Mouse (Mus musculus) frontal cortex, postnatal 25 days (tissue): ENCODE measurements around the gene Mknk2.
A peak's percentile ranks its signal among the peaks of the same experiment; 100 is the strongest.

Experiments
- DNase-seq, 2 experiments: peaks; one replicate each; pipeline ENCODE4 v3.0.0; 2022; ENCODE audit warnings: low spot score in 2 of 2

Mknk2 gene

GRCm38 (mm10) chr10:80692249-80693165 is 14.6 kb upstream of the Mknk2 start:
- no peak for DNase-seq

- DNase-seq, result no peak
Observed at GRCm38 (mm10) chr10:80687850-80688249, 9.9 kb upstream of the Mknk2 start.

- no peak for DNase-seq
Observed at GRCm38 (mm10) chr10:80686617-80687016, 8.7 kb upstream of the Mknk2 start.

GRCm38 (mm10) chr10:80684984-80685383 is 7.1 kb upstream of the Mknk2 start:
- DNase-seq, result no peak

GRCm38 (mm10) chr10:80684214-80684613 is 6.3 kb upstream of the Mknk2 start:
- DNase-seq, result no peak

- DNase-seq, result no peak
Observed at GRCm38 (mm10) chr10:80683647-80684046, 5.7 kb upstream of the Mknk2 start.

GRCm38 (mm10) chr10:80682003-80682402 is 4.1 kb upstream of the Mknk2 start:
- DNase-seq, result no peak

GRCm38 (mm10) chr10:80680260-80680696 is 2.4 kb upstream of the Mknk2 start:
- no peak for DNase-seq

GRCm38 (mm10) chr10:80679556-80680259 is 1.8 kb upstream of the Mknk2 start:
- no peak for DNase-seq

- no peak for DNase-seq
Observed at GRCm38 (mm10) chr10:80678601-80679377, 877 bp upstream of the Mknk2 start.

- no peak for DNase-seq
Observed at GRCm38 (mm10) chr10:80677128-80677875, 610 bp downstream of the Mknk2 start.

GRCm38 (mm10) chr10:80676198-80676928 is 1.5 kb downstream of the Mknk2 start:
- DNase-seq, result peak; percentile 97 to 98

GRCm38 (mm10) chr10:80675405-80676197 is 2.3 kb downstream of the Mknk2 start:
- DNase-seq, result no peak

- no peak for DNase-seq
Observed at GRCm38 (mm10) chr10:80674851-80675404, 3.0 kb downstream of the Mknk2 start.

- no peak for DNase-seq
Observed at GRCm38 (mm10) chr10:80674161-80674711, 3.7 kb downstream of the Mknk2 start.

- no peak for DNase-seq
Observed at GRCm38 (mm10) chr10:80673690-80674089, 4.2 kb downstream of the Mknk2 start.

GRCm38 (mm10) chr10:80671936-80672690 is 5.8 kb downstream of the Mknk2 start:
- no peak for DNase-seq

GRCm38 (mm10) chr10:80671251-80671650 is 6.7 kb downstream of the Mknk2 start:
- no peak for DNase-seq
